Mouse (Mus musculus): ENCODE measurements at regions not wholly inside any gene's neighbourhood (a gene's known extent, or its start where the extent isn't known, plus 50 kb on each side); places are given as distances from the start of the nearest gene placed in this dataset.

DNA sequence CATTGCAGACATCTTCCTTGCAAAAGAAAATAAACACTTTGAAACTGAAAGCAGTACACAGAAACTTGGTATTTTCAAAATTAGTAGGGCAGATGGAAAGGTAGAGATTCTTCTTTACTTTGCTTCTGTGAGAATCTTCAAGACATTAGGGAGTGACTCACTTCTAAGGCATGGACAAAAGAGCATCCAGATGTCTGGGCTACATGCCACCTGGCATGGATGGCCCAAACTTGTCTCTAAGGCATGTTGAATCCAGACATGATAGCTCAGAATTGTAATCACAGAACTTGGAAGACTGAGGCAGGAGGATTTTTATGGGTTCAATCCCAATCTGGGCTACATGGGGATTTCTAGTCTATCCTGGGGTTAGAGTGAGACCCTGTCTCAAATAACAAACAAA is 58.4 kb downstream of the Ly6f start:
- no peak for DNase-seq

DNA sequence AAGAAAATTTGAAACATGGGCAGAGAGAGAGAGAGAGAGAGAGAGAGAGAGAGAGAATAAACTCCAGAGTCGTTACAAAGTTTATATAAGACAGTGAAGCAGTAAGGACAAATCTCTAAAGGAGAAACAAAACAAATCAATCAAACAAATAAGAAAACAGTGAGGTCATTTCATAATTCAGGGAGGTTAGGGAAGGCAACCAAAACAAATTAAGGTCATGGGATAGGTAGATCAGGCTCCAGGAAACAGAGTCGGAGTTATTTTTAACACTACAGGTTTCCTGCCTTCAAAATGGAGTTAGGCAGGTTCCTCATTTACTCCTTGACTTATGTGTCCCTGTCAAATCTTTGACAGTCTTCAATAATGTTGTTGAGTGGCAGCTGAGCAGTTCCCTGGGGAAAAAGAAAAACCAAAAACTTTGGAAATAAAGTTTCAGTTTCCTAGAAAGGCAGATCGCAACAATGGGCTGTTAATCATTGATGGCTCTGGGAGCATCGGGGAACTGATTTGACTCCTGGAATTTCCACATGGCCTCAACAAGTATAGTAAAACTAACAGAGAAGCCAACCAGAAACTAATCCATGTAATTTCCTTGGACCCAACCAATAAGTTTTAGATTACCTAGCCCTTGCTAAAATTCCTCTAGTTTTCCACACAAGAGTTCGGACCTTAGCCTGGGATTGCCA is 88.0 kb downstream of the Ly6f start:
- peak; percentile 22 for DNase-seq

DNA sequence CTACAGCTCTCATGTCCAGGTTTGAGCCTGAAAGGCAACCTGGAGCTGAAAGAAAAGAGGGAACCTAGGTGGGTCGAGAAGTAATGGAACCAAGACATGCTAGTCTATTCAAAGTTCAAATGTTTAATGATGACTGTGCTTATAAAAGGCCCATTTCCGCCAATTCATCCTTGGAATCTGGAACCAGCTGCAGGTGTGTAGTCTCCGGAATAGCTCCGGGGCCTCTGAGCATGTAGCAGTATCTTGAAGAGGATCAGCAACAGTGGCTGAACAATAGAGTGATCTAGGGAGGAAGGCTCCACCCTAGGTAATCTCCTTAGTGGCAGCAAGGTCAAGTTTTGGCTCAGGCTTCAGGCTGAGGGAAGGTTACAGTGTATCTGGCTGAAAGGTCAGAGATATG is 103.4 kb downstream of the Ly6f start:
- no peak for DNase-seq

DNA sequence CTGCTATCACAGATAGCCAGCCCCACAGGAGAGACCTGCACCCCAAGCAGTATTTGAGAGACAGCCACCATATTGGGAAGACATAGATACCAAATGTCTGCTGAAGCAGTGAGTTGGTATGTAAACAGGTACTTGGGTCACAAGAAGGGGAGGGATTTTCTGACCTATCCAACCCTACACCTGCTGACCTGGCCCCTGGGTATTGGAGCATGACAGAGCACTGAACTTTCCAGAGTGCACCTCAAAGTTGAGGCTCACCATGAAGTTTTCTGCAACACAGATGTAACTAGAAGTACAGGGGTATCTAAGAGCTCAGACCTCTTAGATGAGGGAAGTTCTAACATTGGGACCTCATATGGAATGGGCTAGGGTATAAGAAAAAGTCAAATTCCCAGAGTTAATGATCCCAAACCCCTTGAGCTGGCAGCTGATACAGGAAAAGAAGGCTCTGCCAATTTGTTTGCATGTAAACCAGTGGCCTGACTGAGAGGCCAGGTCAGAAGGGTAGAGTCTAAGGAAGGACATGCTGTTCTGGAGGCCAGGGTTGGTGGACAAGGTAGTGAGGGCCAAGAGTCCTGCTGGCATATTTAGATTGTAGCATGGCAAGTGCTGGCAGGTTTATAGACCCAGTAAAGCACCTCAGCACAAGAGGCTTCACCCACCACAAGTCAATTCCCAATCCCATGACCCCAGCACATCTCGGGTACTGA is 108.3 kb downstream of the Ly6f start:
- DNase-seq, result peak; percentile 68

DNA sequence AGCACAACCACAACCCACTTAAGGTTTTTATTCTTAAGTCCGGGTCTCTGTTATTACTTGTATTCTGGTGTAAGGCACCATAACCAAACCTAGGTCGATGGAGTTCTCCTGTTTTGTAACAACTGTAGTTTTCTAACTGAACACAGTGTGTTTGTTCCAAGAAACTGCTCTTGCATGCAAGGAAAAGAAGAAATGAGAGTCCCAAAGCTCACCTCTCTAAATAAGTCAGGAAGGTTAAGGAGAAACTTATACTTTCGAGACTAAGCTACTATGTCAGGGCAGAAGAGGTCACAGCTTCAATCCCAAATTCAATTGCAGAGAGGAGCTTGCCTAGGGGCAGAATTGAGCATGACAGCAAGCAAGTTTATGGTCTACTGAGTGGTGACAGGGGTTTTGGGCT is 109.9 kb downstream of the Ly6f start:
- no peak for DNase-seq

DNA sequence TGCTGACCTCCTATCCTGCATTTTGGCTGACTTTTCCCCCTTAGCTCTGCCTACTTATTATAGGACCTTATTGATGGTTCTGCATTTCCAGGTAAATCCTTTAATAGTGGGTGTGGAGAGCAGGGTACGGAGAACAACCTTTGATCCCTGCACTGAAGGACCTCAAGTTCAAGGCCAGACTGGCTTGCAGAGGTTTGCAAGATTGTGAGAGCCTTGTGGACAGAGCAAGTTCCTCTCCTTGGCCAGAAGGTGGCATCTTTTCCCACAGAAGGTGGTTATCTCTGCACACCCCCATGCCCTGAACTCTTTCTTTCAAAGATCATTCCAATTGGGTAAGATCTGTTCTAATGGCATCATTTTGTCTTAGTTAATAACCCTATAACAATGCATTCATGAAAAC is 111.6 kb downstream of the Ly6f start:
- no peak for DNase-seq

- no peak for DNase-seq
Observed at GRCm38 (mm10) chr15:75382191-75382950, 114.2 kb downstream of the Ly6f start.

DNA sequence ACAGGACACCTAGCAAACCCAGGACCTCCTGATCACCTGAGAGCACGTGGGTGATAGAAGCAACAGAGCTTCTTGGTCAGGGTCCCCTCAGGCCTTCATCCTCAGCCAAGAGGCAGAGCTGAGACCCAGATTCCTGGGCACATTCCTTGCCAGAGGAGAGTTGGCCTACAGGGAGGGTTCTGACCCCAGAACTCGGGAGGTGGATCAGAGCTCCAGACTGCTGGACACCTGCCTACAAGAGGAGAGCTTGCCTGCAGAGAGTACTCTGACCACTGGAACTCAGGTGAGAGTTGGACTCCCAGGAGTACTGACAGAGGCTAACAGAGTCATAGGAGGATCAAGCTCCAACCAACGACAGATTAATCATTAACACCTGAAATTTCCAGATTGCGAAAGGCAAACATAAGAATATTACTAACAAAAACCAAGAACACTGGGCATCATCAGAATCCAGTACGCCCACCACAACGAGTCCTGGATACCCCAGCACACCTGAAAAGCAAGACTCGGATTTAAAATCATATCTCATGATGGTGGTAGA is 124.8 kb downstream of the Ly6f start:
- DNase-seq, result peak; percentile 65

DNA sequence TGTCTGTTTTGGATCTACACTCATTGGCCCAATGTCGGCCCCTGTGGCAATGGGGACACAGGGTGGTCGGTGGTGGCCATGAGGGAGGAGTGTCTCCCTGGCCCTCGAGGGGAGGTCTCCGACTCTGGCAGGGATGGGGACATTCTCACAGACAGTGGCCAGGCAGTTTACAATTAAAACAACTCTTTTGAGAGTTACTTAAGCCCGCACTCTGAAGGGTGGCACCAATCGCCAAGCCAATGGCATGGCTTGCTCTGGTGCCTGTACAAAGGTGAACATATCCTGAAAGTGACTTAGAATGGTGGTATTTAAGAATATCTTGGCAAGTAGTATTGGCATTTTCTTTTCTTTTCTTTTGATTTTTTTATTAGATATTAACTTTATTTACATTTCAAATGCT is 129.1 kb downstream of the Ly6f start:
- no peak for DNase-seq

Measured in kidney, adult 18-20 months (tissue).